Mouse (Mus musculus) E14TG2a.4 (cell line): Measurements from ENCODE around the gene Gpalpp1.
A peak's percentile ranks its signal among the peaks of the same experiment; 100 is the strongest.

Experiments
- H3K27me3 ChIP-seq: 2 replicates; pipeline ENCODE4 v1.6.1; 2014; ENCODE audit warnings: low read length, control low read depth; ENCODE audit not compliant: insufficient read depth
- H3K36me3 ChIP-seq: 2 replicates; pipeline ENCODE4 v1.6.1; 2014; ENCODE audit warnings: low read length, control low read depth; ENCODE audit not compliant: insufficient read depth
- H3K4me1 ChIP-seq: replicated peaks from 2 replicates; pipeline ENCODE4 v1.6.1; 2014; ENCODE audit warnings: low read depth, low read length, control low read depth
- H3K4me3 ChIP-seq: replicated peaks from 2 replicates; pipeline ENCODE4 v1.5.1; 2014; ENCODE audit warnings: mild to moderate bottlenecking, low read length
- H3K9me3 ChIP-seq: 2 replicates; pipeline ENCODE4 v1.6.1; 2014; ENCODE audit warnings: low read length, control low read depth
- CTCF ChIP-seq: conservative IDR thresholded peaks from 2 replicates; pipeline ENCODE4 v1.5.1; 2014; ENCODE audit warnings: low read length
- NANOG ChIP-seq: IDR thresholded peaks from 2 replicates; pipeline ENCODE4 v1.6.1; 2014; ENCODE audit warnings: borderline replicate concordance, low read length, mixed read lengths
- POU5F1 ChIP-seq: IDR thresholded peaks from 2 replicates; pipeline ENCODE4 v1.6.1; 2014; ENCODE audit warnings: low read length, borderline replicate concordance

The Gpalpp1 gene

GRCm38 (mm10) chr14:76110396-76111221 lies at the start of gene Gpalpp1, which contains the start of gene Nufip1:
Gene Gpalpp1 (minus strand): TSS chr14:76110760.
Gene Nufip1 (plus strand): TSS chr14:76110891.
- peaks cover 50% of the 10 kb centered on the region for H3K36me3 ChIP-seq
- H3K4me3 ChIP-seq = peak within 1 kb of the TSS; percentile 98
- H3K9me3 ChIP-seq = no peaks in the 10 kb centered on the region
- H3K4me1 ChIP-seq = peaks cover 47% of the 10 kb centered on the region
- H3K27me3 ChIP-seq = no peaks in the 10 kb centered on the region
- TF ChIP-seq POU5F1 (no peak), NANOG (no peak), CTCF (no peak)

GRCm38 (mm10) chr14:76158192-76158785 lies 47.7 kb upstream of the Gpalpp1 start:
- TF ChIP-seq CTCF = no peak
- no peak for TF ChIP-seq NANOG
- no peak for TF ChIP-seq POU5F1
- H3K27me3 ChIP-seq = peaks cover 16% of the 10 kb centered on the region; the same call in 1 of the 2 replicates
- H3K9me3 ChIP-seq = peaks cover 3% of the 10 kb centered on the region; the same call in 1 of the 2 replicates
- peaks cover 17% of the 10 kb centered on the region for H3K4me1 ChIP-seq
- no peaks in the 10 kb centered on the region for H3K36me3 ChIP-seq
- no peak overlapping the region for H3K4me3 ChIP-seq

- Histone ChIP-seq H3K27me3 (0 out of 2 replicates have a peak, but pooled peaks cover 3% of the 10 kb centered on the region), H3K4me3 (peak overlapping the region; percentile 94), H3K36me3 (no peaks in the 10 kb centered on the region), H3K4me1 (peaks cover 48% of the 10 kb centered on the region), H3K9me3 (no peaks in the 10 kb centered on the region)
- TF ChIP-seq CTCF (no peak), POU5F1 (no peak)
Measured at GRCm38 (mm10) chr14:76153828-76154227, 43.3 kb upstream of the Gpalpp1 start.

DNA sequence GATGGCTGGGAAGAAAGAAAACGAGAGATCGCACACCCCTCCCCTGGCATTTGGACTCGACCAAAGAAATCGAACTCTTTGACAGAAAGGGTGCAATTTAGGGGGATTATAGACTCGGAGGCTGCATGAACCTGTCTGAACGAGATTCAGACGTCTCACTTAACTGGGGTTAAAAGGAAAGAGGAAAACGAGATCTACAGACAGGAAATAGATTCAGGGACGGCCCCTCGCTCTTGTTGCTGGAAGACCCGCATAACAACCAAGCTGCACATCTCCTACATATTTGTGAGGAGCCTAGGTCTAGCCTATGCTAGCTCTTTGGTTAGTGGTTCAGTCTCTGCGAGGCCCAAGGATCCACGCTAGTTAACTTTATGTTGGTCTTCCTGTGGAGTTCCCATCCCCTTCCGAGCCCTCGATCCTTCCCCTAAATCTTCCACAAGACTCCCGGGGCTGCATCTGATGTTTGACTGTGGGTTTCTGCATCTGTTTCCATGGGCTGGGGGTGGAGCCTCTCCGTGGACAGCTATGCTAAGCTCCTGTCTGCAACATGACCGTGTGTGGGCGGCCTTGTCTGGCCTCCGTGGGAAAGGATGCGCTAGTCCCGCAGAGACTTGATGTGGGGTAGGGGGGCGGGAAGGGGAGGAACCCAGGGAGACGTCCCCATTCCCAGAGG lies 42.6 kb upstream of the Gpalpp1 start:
- H3K4me1 ChIP-seq = peaks cover 54% of the 10 kb centered on the region
- TF ChIP-seq CTCF (no peak), NANOG (no peak), POU5F1 (no peak)
- H3K27me3 ChIP-seq = 0 out of 2 replicates have a peak, but pooled peaks cover 3% of the 10 kb centered on the region
- peak overlapping the region; percentile 94 for H3K4me3 ChIP-seq
- no peaks in the 10 kb centered on the region for H3K36me3 ChIP-seq
- no peaks in the 10 kb centered on the region for H3K9me3 ChIP-seq

- no peak for TF ChIP-seq CTCF
- no peak for TF ChIP-seq NANOG
- no peak for TF ChIP-seq POU5F1
- Histone ChIP-seq H3K4me1 (peaks cover 54% of the 10 kb centered on the region), H3K9me3 (no peaks in the 10 kb centered on the region), H3K4me3 (peak overlapping the region; percentile 94), H3K27me3 (0 out of 2 replicates have a peak, but pooled peaks cover 3% of the 10 kb centered on the region), H3K36me3 (no peaks in the 10 kb centered on the region)
Measured at GRCm38 (mm10) chr14:76152162-76153002, 41.8 kb upstream of the Gpalpp1 start.

GRCm38 (mm10) chr14:76151820-76152161 lies 41.2 kb upstream of the Gpalpp1 start:
- TF ChIP-seq CTCF = no peak
- no peak for TF ChIP-seq POU5F1
- no peak for TF ChIP-seq NANOG
- H3K27me3 ChIP-seq = 0 out of 2 replicates have a peak, but pooled peaks cover 2% of the 10 kb centered on the region

DNA sequence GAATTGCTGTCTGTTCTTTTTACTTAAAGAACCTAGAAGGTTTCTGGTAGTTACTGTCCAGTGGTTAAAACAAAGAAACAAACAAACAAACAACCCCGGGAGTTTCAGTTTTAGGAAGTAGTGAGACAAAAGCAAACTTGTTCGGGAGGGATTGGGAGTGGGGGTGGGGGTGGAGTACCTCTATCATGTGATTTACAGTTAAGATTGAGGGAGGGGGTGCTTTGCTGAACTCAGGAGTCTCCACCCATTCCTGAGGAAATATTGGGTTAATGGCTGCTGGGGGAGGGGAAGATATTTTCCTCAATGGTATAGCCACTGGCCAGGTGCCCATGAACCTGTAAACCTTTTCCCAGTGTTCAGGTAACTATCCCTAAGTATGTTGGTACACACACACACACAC lies 40.5 kb upstream of the Gpalpp1 start:
- Histone ChIP-seq H3K27me3 (no peaks in the 10 kb centered on the region), H3K36me3 (no peaks in the 10 kb centered on the region), H3K9me3 (0 out of 2 replicates have a peak, but pooled peaks cover 4% of the 10 kb centered on the region), H3K4me1 (peaks cover 52% of the 10 kb centered on the region), H3K4me3 (peak overlapping the region; percentile 94)
- no peak for TF ChIP-seq POU5F1

More at GRCm38 (mm10) chr14:76151820-76152161, 41.2 kb upstream of the Gpalpp1 start:
- peak overlapping the region; percentile 94 for H3K4me3 ChIP-seq
- 0 out of 2 replicates have a peak, but pooled peaks cover 4% of the 10 kb centered on the region for H3K9me3 ChIP-seq
- H3K4me1 ChIP-seq = peaks cover 50% of the 10 kb centered on the region
- no peaks in the 10 kb centered on the region for H3K36me3 ChIP-seq
